Mouse (Mus musculus) spleen, postnatal 14 days (tissue): ENCODE data around the gene Gm14496.
"Not testable (repeated sequence)": the region's sequence is repeated elsewhere in the genome, so short reads cannot be mapped to it uniquely, and the experiment has no call there.

Experiments
- DNase-seq, 2 experiments: peaks; one replicate each; pipeline ENCODE4 v3.0.0; 2021 to 2022; ENCODE audit warnings: low spot score in 2 of 2

Gm14496 gene

DNA sequence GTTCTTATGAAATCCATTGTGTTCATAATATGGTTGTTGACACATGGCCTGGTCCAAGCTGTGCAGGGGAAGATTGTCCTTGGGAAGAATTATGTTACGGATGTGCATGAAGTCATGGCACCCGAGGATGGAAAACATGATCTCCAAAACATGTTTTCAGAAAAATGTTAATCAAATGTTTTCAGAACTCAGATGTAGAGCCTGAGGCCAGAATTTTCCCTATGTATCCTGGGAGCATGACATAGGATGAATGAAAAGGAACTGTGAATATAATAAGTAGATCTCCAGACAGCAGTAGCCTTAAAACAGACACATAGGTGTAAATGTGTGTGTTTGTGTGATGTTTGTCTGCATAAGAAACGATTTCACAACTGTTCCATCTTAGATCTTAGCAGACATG, at the start of gene Gm14496:
Gene Gm14496 (plus strand): TSS at position 301 of the 400 bp plus-strand sequence.
- no peak for DNase-seq

DNA sequence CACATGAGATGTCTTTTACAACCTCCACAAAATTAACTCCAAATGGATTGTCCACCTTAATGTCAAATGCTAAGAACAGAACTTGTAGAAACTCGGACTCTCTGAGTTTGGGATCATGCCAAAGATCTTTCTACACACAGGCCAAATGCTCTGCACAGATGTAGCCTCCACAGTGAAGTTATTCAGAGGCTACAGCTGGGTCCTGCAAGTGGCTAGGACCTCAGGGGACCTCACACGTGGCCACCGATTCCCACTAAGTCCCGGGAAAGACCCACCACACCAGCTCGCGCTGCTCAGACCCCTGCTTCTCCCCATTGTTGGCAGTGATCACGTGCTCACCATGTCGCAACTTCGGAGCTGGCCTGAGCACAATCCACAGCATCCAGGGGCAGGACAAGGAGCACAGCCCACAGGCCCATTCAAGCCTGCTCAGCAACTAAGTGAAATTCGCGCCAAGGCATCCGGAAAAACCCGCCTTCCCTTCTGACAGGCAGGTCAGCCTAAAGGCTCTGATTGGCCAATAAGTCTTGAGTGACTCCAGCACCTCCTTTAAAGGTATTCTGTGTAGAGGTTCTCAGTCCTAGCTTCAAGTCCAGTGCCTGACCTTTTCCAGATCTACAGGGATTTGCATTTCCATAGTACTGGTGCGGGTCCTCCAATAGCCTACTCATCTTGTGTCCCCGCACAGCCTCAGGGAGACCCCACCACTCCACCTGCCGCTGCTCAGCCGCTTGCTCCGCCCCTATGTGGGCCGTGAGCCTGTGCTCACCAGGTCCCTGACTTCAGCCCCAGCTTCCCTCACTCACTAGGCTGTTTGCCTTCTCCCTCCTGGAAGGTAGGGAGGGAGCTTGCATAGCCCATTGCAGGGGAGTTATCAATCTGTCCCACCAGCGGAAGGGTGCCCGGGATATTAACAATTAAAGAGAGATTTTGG, 37.9 kb upstream of the Gm14496 start:
- not testable (repeated sequence) for DNase-seq

DNA sequence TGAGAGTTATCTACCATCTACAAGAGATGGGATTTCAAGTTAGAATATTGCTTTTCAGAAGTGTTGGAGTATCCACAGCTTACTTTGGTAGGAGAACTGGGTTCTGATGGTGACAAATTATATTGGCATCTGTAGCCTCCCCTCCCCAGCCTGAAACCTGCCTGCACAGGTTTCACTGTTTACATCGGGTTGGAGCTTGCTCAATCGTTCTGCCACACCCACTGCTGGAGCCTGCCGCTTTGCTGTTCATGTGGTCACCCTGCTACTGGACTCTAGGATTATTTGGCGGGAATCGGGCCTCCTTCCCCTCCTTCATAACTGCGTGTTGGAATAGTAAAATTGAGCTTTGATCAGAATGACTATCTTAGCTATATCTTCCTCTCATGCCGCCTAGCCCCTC, 22.5 kb upstream of the Gm14496 start:
- no peak for DNase-seq

DNA sequence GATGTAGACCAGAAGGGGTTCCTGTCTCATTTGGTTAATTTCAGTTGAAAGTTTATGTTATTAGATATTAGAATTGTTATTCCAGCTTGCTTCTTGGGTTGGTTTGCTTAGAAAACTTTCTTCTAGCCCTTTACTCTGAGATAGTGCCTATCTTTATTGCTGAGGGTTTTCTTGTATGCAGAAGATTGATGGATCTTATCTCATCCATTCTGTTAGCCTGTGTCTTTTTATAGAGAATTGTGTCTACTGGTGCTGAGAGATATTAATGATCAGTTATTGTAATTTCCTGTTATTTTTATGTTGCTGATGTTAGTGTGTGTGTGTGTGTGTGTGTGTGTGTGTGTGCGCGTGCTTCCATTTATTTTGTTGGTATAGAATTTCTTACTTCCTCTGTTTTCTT, 21.7 kb upstream of the Gm14496 start:
- no peak for DNase-seq

DNA sequence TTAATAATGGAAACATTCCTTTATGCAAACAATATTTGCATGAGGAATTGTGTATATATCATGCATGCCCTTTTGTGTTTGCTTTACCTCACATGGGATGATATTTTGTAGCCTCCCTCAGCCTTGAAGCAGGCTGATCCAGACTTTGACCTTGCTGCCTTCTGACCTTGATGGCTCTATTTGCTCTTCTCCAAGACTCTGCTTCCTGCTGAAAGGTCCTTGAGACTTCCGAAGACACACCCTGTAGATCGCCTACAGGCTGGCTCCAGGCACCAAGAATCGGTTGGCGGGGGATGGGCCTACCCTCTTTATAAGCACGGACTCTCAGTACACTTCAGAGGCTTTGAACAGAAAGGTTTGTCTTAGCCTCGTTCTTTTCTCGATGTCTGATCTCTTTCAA, 9.0 kb upstream of the Gm14496 start:
- DNase-seq: not testable (repeated sequence)
